Mouse (Mus musculus): ENCODE results near the gene F12. TPM values are rescaled to one million over a fixed set of nuclear protein-coding genes. Genes with fewer than 3 reads are reported as not detected.

The F12 gene
- polyA plus RNA-seq, 1 experiment: 1.3 TPM

GRCm38 (mm10) chr13:55430566-55430965 is 4.0 kb upstream of the F12 start:
- H3K4me1 ChIP-seq (ENCODE audit: control insufficient read depth, insufficient read depth, low read length): peaks cover 9% of the 10 kb centered on the region; the same call in 1 of the 2 replicates
- TF ChIP-seq POLR2A (IDR thresholded peaks at IDR 0.05; ENCODE audit: borderline replicate concordance, control insufficient read depth, low read depth, low read length): no peak
- TF ChIP-seq CTCF (IDR thresholded peaks at IDR 0.05; ENCODE audit: control insufficient read depth, insufficient read depth, low read length): no peak
- H3K4me3 ChIP-seq (replicated peaks; ENCODE audit: control insufficient read depth, low read depth, low read length): no peak overlapping the region
- WGBS: 76% methylated on average over 2 of the region's 2 CpGs
- no peak overlapping the region for H3K27ac ChIP-seq (ENCODE audit: control insufficient read depth, insufficient read depth, low read depth, low read length, poor library complexity)

DNA sequence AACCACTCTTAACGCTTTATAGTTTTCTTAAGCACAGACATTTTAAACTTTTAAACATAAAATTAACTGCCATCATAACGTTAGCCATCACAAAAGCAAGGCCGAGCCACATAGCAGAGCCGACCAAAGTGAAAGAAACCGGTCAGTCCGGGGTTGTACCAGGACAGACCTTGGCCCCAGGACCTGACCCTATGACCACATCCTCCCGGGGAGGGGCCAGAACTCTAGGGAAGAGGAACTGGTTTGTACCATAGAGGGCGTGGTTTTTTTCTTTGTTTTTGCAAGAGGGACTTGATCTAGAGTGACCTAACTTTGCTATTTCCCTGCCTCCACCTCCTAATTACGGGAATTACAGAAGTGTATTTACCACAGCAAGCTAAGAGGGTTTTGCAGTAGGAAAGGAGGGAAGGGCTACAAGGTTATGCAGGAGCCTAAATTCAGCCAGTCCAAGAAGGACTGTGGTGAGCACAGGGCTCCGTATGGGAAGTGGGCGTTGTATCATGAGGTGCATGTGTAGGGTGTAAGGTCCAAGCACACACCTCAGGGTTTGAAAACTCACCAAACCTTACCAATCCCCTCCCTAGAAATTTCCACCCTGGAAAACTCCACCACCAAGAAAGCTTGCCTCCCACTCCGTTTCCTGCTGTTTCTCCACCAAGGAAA is 2.8 kb upstream of the F12 start:
- Histone ChIP-seq H3K4me1 (ENCODE audit: control insufficient read depth, insufficient read depth, low read length) (peaks cover 9% of the 10 kb centered on the region; the same call in 1 of the 2 replicates), H3K4me3 (replicated peaks; ENCODE audit: control insufficient read depth, low read depth, low read length) (peak overlapping the region; percentile 24), H3K27ac (ENCODE audit: control insufficient read depth, insufficient read depth, low read depth, low read length, poor library complexity) (peak overlapping the region; percentile 73)
- TF ChIP-seq CTCF (IDR thresholded peaks at IDR 0.05; ENCODE audit: control insufficient read depth, insufficient read depth, low read length): no peak
- no peak for TF ChIP-seq POLR2A (IDR thresholded peaks at IDR 0.05; ENCODE audit: borderline replicate concordance, control insufficient read depth, low read depth, low read length)
- 20% methylated on average over 12 of the region's 12 CpGs for WGBS

GRCm38 (mm10) chr13:55420933-55421800 is 5.4 kb downstream of the F12 start:
- Histone ChIP-seq H3K27ac (ENCODE audit: control insufficient read depth, insufficient read depth, low read depth, low read length, poor library complexity) (peak overlapping the region; percentile 88; the same call in 1 of the 2 replicates), H3K4me3 (replicated peaks; ENCODE audit: control insufficient read depth, low read depth, low read length) (peak overlapping the region; percentile 63), H3K4me1 (ENCODE audit: control insufficient read depth, insufficient read depth, low read length) (peaks cover 8% of the 10 kb centered on the region)
- peak; percentile 95 for TF ChIP-seq CTCF (IDR thresholded peaks at IDR 0.05; ENCODE audit: control insufficient read depth, insufficient read depth, low read length)
- peak; percentile 5; the same call in 1 of the 2 replicates for TF ChIP-seq POLR2A (IDR thresholded peaks at IDR 0.05; ENCODE audit: borderline replicate concordance, control insufficient read depth, low read depth, low read length)
- WGBS: 10% methylated on average over 35 of the region's 35 CpGs

- WGBS: 20% methylated on average over 51 of the region's 51 CpGs
- peak; percentile 30; the same call in 1 of the 2 replicates for TF ChIP-seq CTCF (IDR thresholded peaks at IDR 0.05; ENCODE audit: control insufficient read depth, insufficient read depth, low read length)
- TF ChIP-seq POLR2A (IDR thresholded peaks at IDR 0.05; ENCODE audit: borderline replicate concordance, control insufficient read depth, low read depth, low read length): peak; percentile 15; the same call in 1 of the 2 replicates
These were observed 6.3 kb downstream of the F12 start for GRCm38 (mm10) chr13:55420018-55420932.

GRCm38 (mm10) chr13:55419142-55419541 is 7.5 kb downstream of the F12 start:
- Histone ChIP-seq H3K27ac (ENCODE audit: control insufficient read depth, insufficient read depth, low read depth, low read length, poor library complexity) (no peak overlapping the region), H3K4me3 (replicated peaks; ENCODE audit: control insufficient read depth, low read depth, low read length) (no peak overlapping the region), H3K4me1 (ENCODE audit: control insufficient read depth, insufficient read depth, low read length) (peaks cover 8% of the 10 kb centered on the region)
- WGBS: 68% methylated on average over 5 of the region's 5 CpGs
- TF ChIP-seq CTCF (IDR thresholded peaks at IDR 0.05; ENCODE audit: control insufficient read depth, insufficient read depth, low read length): no peak
- TF ChIP-seq POLR2A (IDR thresholded peaks at IDR 0.05; ENCODE audit: borderline replicate concordance, control insufficient read depth, low read depth, low read length): no peak

More at GRCm38 (mm10) chr13:55420018-55420932, 6.3 kb downstream of the F12 start:
- peak overlapping the region; percentile 88 for H3K27ac ChIP-seq (ENCODE audit: control insufficient read depth, insufficient read depth, low read depth, low read length, poor library complexity)
- peaks cover 8% of the 10 kb centered on the region for H3K4me1 ChIP-seq (ENCODE audit: control insufficient read depth, insufficient read depth, low read length)
- H3K4me3 ChIP-seq (replicated peaks; ENCODE audit: control insufficient read depth, low read depth, low read length): peak overlapping the region; percentile 63

DNA sequence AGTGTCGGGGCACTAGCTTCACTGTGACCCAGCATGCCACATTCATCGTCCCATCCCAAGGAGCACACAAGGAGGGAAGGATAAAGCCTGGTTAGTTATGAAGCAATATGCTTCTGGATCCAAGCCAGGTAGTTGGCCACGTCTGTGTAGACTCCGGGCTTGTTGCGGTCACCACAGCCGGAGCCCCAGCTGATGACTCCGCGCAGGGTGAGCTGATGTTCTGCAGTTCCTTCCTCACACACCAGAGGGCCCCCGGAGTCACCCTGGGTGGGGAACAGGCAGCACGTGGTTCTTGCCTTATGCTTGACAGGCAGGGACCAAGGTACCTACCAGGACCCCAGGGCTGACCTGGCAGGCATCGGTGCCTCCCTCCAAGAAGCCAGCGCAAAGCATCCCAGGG is 8.6 kb downstream of the F12 start:
- Histone ChIP-seq H3K4me3 (replicated peaks; ENCODE audit: control insufficient read depth, low read depth, low read length) (no peak overlapping the region), H3K27ac (ENCODE audit: control insufficient read depth, insufficient read depth, low read depth, low read length, poor library complexity) (no peak overlapping the region), H3K4me1 (ENCODE audit: control insufficient read depth, insufficient read depth, low read length) (peaks cover 15% of the 10 kb centered on the region)
- TF ChIP-seq POLR2A (IDR thresholded peaks at IDR 0.05; ENCODE audit: borderline replicate concordance, control insufficient read depth, low read depth, low read length): no peak; the same call in 1 of the 2 replicates
- TF ChIP-seq CTCF (IDR thresholded peaks at IDR 0.05; ENCODE audit: control insufficient read depth, insufficient read depth, low read length): peak; percentile 86
- 2% methylated on average over 12 of the region's 12 CpGs for WGBS

GRCm38 (mm10) chr13:55414743-55415380 is 11.7 kb downstream of the F12 start, which contains the start of gene Pfn3:
Pfn3 (minus strand) TSS chr13:55415232.
- Histone ChIP-seq H3K4me1 (ENCODE audit: control insufficient read depth, insufficient read depth, low read length) (peaks cover 16% of the 10 kb centered on the region), H3K27ac (ENCODE audit: control insufficient read depth, insufficient read depth, low read depth, low read length, poor library complexity) (no peak within 1 kb of the TSS), H3K4me3 (replicated peaks; ENCODE audit: control insufficient read depth, low read depth, low read length) (no peak within 1 kb of the TSS)
- no peak for TF ChIP-seq CTCF (IDR thresholded peaks at IDR 0.05; ENCODE audit: control insufficient read depth, insufficient read depth, low read length)
- no peak for TF ChIP-seq POLR2A (IDR thresholded peaks at IDR 0.05; ENCODE audit: borderline replicate concordance, control insufficient read depth, low read depth, low read length)
- 56% methylated on average over 41 of the region's 41 CpGs for WGBS

All from bone marrow, adult 2 months (tissue).